ENCODE assay signal across 27 mouse cellular contexts in genomic region chr4:58086738-58087137, GRCm38 (mm10).
A peak's percentile ranks its signal among the peaks of the same experiment; 100 is the strongest.
DNase-seq lines count a peak whose midpoint lies in the region; ATAC-seq lines count a peak whose summit lies in the region.
"Had no signal": no experiment of that assay in that cellular context is flagged by ENCODE, and none has a peak within 500 bp of the region (broad histone marks: within the 10 kb centered on the region; RNA-seq: fewer than 3 reads in every experiment).

No protein-coding gene starts in this region.

- DNase-seq in heart, adult 11 months: peak; percentile 37
- no peak for DNase-seq in heart, adult 18-20 months
- DNase-seq in lung, adult 18-20 months: no peak
- no peak for DNase-seq in ovary, adult 18-20 months (ENCODE audit: low spot score)
- DNase-seq: adrenal gland, postnatal 10 days; B cell, adult 2 months; cerebellum, adult 8-10 months; cerebellum, postnatal 25 days; gastrocnemius, postnatal 14 days; lung, postnatal 4 days; right cerebral cortex, postnatal 4 days; thymus, postnatal 4 days had no signal

- H3K4me1 ChIP-seq in heart, embryonic 11.5 days (ENCODE audit: control insufficient read depth, insufficient read depth, low read length): no peaks in the 10 kb centered on the region
- H3K4me1 ChIP-seq in heart, embryonic 16.5 days (ENCODE audit: control insufficient read depth, insufficient read depth, low read length): no peaks in the 10 kb centered on the region
- no peaks in the 10 kb centered on the region for H3K4me1 ChIP-seq in lung, embryonic 16.5 days (replicated peaks; ENCODE audit: control insufficient read depth, insufficient read depth, low read length)
- H3K4me1 ChIP-seq: forebrain, embryonic 10.5 days; hindbrain, embryonic 10.5 days; hindbrain, embryonic 15.5 days; limb, embryonic 12.5 days; liver, embryonic 15.5 days; midbrain, embryonic 12.5 days; neural tube, embryonic 12.5 days had no signal

- H3K9ac ChIP-seq in heart, embryonic 11.5 days (ENCODE audit: low read depth, low read length): no peak overlapping the region
- H3K9ac ChIP-seq in heart, embryonic 16.5 days (ENCODE audit: low read length): no peak overlapping the region
- H3K9ac ChIP-seq in lung, embryonic 16.5 days (ENCODE audit: low read length): no peak overlapping the region
- H3K9ac ChIP-seq: hindbrain, embryonic 15.5 days; limb, embryonic 12.5 days; liver, embryonic 15.5 days; midbrain, embryonic 12.5 days; neural tube, embryonic 12.5 days had no signal

- 73% methylated on average over 1 of the region's 1 CpGs for WGBS in heart, embryonic 11.5 days (ENCODE audit: insufficient replicate concordance)
- WGBS in heart, embryonic 16.5 days: 61% methylated on average over 1 of the region's 1 CpGs
- WGBS in lung, embryonic 16.5 days: 45% methylated on average over 1 of the region's 1 CpGs

- no peaks in the 10 kb centered on the region for H3K36me3 ChIP-seq in heart, embryonic 11.5 days (ENCODE audit: control insufficient read depth, insufficient read depth, low read length)
- H3K36me3 ChIP-seq in heart, embryonic 16.5 days (ENCODE audit: control insufficient read depth, insufficient read depth): no peaks in the 10 kb centered on the region
- peaks cover 9% of the 10 kb centered on the region; the same call in 1 of the 2 replicates for H3K36me3 ChIP-seq in lung, embryonic 16.5 days (ENCODE audit: control insufficient read depth, insufficient read depth, low read length)
- H3K36me3 ChIP-seq: forebrain, embryonic 10.5 days; hindbrain, embryonic 10.5 days; hindbrain, embryonic 15.5 days; limb, embryonic 12.5 days; liver, embryonic 15.5 days; midbrain, embryonic 12.5 days; neural tube, embryonic 12.5 days had no signal

- H3K4me2 ChIP-seq in heart, embryonic 11.5 days: no peak overlapping the region
- no peak overlapping the region for H3K4me2 ChIP-seq in heart, embryonic 16.5 days (ENCODE audit: low read depth, low read length)
- no peak overlapping the region for H3K4me2 ChIP-seq in lung, embryonic 16.5 days (ENCODE audit: low read depth, low read length)
- H3K4me2 ChIP-seq: hindbrain, embryonic 15.5 days; limb, embryonic 12.5 days; liver, embryonic 15.5 days; midbrain, embryonic 12.5 days; neural tube, embryonic 12.5 days had no signal

- H3K9me3 ChIP-seq in heart, embryonic 11.5 days (replicated peaks; ENCODE audit: control insufficient read depth, low read length): no peaks in the 10 kb centered on the region
- H3K9me3 ChIP-seq in heart, embryonic 16.5 days (replicated peaks; ENCODE audit: control insufficient read depth, low read length): no peaks in the 10 kb centered on the region; the same call in 1 of the 2 replicates
- no peaks in the 10 kb centered on the region for H3K9me3 ChIP-seq in lung, embryonic 16.5 days (ENCODE audit: control insufficient read depth, low read length)
- H3K9me3 ChIP-seq: forebrain, embryonic 10.5 days; hindbrain, embryonic 10.5 days; hindbrain, embryonic 15.5 days; limb, embryonic 12.5 days; liver, embryonic 15.5 days; megakaryocyte, embryonic 14.5 days; midbrain, embryonic 12.5 days; neural tube, embryonic 12.5 days had no signal

- no peak overlapping the region for H3K4me3 ChIP-seq in heart, embryonic 11.5 days (ENCODE audit: low read depth, low read length)
- H3K4me3 ChIP-seq in heart, embryonic 16.5 days (ENCODE audit: low read length): no peak overlapping the region
- H3K4me3 ChIP-seq in lung, embryonic 16.5 days (ENCODE audit: low read length): no peak overlapping the region
- H3K4me3 ChIP-seq: forebrain, embryonic 10.5 days; hindbrain, embryonic 10.5 days; hindbrain, embryonic 15.5 days; layer of hippocampus, adult 2 months; left cerebral cortex, adult 2 months; limb, embryonic 12.5 days; liver, embryonic 15.5 days; midbrain, embryonic 12.5 days; myocyte; neural tube, embryonic 12.5 days had no signal

- no peak for ATAC-seq in heart, embryonic 11.5 days (replicated peaks; ENCODE audit: insufficient number of reproducible peaks, low FRiP score, low TSS enrichment)
- no peak for ATAC-seq in heart, embryonic 16.5 days (replicated peaks; ENCODE audit: extremely low read depth, insufficient read depth, low FRiP score)
- ATAC-seq in lung, embryonic 16.5 days (ENCODE audit: low read depth): peak; percentile 65
- ATAC-seq: forebrain, embryonic 16.5 days had no signal

- H3K27ac ChIP-seq in heart, embryonic 11.5 days (ENCODE audit: low read depth, low read length): no peak overlapping the region
- 0 out of 2 replicates have a peak overlapping the region, but pooled peaks have one; percentile 9 for H3K27ac ChIP-seq in heart, embryonic 16.5 days (ENCODE audit: low read length)
- H3K27ac ChIP-seq in lung, embryonic 16.5 days (ENCODE audit: low read length): peak overlapping the region; percentile 54
- H3K27ac ChIP-seq: forebrain, embryonic 10.5 days; hindbrain, embryonic 10.5 days; hindbrain, embryonic 15.5 days; layer of hippocampus, adult 2 months; left cerebral cortex, adult 2 months; limb, embryonic 12.5 days; liver, embryonic 15.5 days; midbrain, embryonic 12.5 days; neural tube, embryonic 12.5 days had no signal

- H3K27me3 ChIP-seq in heart, embryonic 11.5 days (ENCODE audit: control insufficient read depth, insufficient read depth, low read length): no peaks in the 10 kb centered on the region
- H3K27me3 ChIP-seq in heart, embryonic 16.5 days (ENCODE audit: control insufficient read depth, insufficient read depth, low read length): no peaks in the 10 kb centered on the region
- no peaks in the 10 kb centered on the region for H3K27me3 ChIP-seq in lung, embryonic 16.5 days (ENCODE audit: control insufficient read depth, insufficient read depth, low read depth, low read length)
- H3K27me3 ChIP-seq: hindbrain, embryonic 15.5 days; limb, embryonic 12.5 days; liver, embryonic 15.5 days; megakaryocyte, embryonic 14.5 days; midbrain, embryonic 12.5 days; neural tube, embryonic 12.5 days had no signal
